Comparison of ENCODE assay signal across 32 mouse cellular contexts in genomic region chr16:65018710-65019109, GRCm38 (mm10).
"Had no signal": no experiment of that assay in that cellular context is flagged by ENCODE, and none has a peak within 500 bp of the region (broad histone marks: within the 10 kb centered on the region; RNA-seq: fewer than 3 reads in every experiment).

No protein-coding gene starts in this region.

- H3K9me3 ChIP-seq: heart, embryonic 15.5 days; hindbrain, embryonic 10.5 days; hindbrain, embryonic 12.5 days; hindbrain, embryonic 13.5 days; hindbrain, embryonic 15.5 days; intestine, embryonic 15.5 days; kidney, embryonic 15.5 days had no signal

- DNase-seq: heart, postnatal 10 days; heart, postnatal 14 days; heart, postnatal 4 days; kidney, adult 11 months; kidney, adult 18-20 months; kidney, adult 2 months; kidney, adult 8-10 months; kidney, adult 9 months; kidney, postnatal 10 days; kidney, postnatal 14 days; kidney, postnatal 25 days; kidney, postnatal 36 days; kidney, postnatal 4 days; layer of hippocampus, adult 9-11 months; layer of hippocampus, postnatal 36 days had no signal

- H3K4me1 ChIP-seq: heart, embryonic 13.5 days; heart, embryonic 15.5 days; hindbrain, embryonic 10.5 days; hindbrain, embryonic 12.5 days; hindbrain, embryonic 13.5 days; hindbrain, embryonic 15.5 days; intestine, embryonic 15.5 days; kidney, embryonic 15.5 days had no signal

- H3K27me3 ChIP-seq: heart, embryonic 13.5 days; heart, embryonic 15.5 days; hindbrain, embryonic 12.5 days; hindbrain, embryonic 13.5 days; hindbrain, embryonic 15.5 days; intestine, embryonic 15.5 days; kidney, embryonic 15.5 days had no signal

- H3K36me3 ChIP-seq: heart, embryonic 13.5 days; heart, embryonic 15.5 days; hindbrain, embryonic 10.5 days; hindbrain, embryonic 12.5 days; hindbrain, embryonic 13.5 days; hindbrain, embryonic 15.5 days; intestine, embryonic 15.5 days; kidney, embryonic 15.5 days had no signal

- H3K4me2 ChIP-seq: heart, embryonic 13.5 days; heart, embryonic 15.5 days; hindbrain, embryonic 12.5 days; hindbrain, embryonic 13.5 days; hindbrain, embryonic 14.5 days; hindbrain, embryonic 15.5 days; intestine, embryonic 15.5 days; kidney, embryonic 15.5 days had no signal

- H3K27ac ChIP-seq: heart, embryonic 13.5 days; heart, embryonic 15.5 days; hindbrain, embryonic 10.5 days; hindbrain, embryonic 12.5 days; hindbrain, embryonic 13.5 days; hindbrain, embryonic 14.5 days; hindbrain, embryonic 15.5 days; hindbrain, postnatal 0 days; intestine, embryonic 15.5 days; kidney, embryonic 15.5 days; kidney, postnatal 0 days; layer of hippocampus, adult 2 months; left cerebral cortex, adult 2 months had no signal

- ATAC-seq: hindbrain, embryonic 16.5 days; hindbrain, postnatal 0 days; inflammation-experienced regulatory T-cells, adult 6 months; intestine, embryonic 15.5 days; intestine, embryonic 16.5 days; intestine, postnatal 0 days had no signal

- H3K9ac ChIP-seq: heart, embryonic 13.5 days; heart, embryonic 15.5 days; hindbrain, embryonic 12.5 days; hindbrain, embryonic 13.5 days; hindbrain, embryonic 14.5 days; hindbrain, embryonic 15.5 days; intestine, embryonic 15.5 days; kidney, embryonic 15.5 days had no signal

- H3K4me3 ChIP-seq: heart, embryonic 13.5 days; heart, embryonic 15.5 days; hindbrain, embryonic 10.5 days; hindbrain, embryonic 12.5 days; hindbrain, embryonic 13.5 days; hindbrain, embryonic 15.5 days; intestine, embryonic 15.5 days; kidney, embryonic 15.5 days; layer of hippocampus, adult 2 months; left cerebral cortex, adult 2 months had no signal
